Mouse (Mus musculus): ENCODE data around the gene Zfp362. TPM values are rescaled to one million over a fixed set of nuclear protein-coding genes. Genes with fewer than 3 reads are reported as not detected.

The Zfp362 gene
- polyA plus RNA-seq, 1 experiment from 2014 or later = 5.4 TPM

DNA sequence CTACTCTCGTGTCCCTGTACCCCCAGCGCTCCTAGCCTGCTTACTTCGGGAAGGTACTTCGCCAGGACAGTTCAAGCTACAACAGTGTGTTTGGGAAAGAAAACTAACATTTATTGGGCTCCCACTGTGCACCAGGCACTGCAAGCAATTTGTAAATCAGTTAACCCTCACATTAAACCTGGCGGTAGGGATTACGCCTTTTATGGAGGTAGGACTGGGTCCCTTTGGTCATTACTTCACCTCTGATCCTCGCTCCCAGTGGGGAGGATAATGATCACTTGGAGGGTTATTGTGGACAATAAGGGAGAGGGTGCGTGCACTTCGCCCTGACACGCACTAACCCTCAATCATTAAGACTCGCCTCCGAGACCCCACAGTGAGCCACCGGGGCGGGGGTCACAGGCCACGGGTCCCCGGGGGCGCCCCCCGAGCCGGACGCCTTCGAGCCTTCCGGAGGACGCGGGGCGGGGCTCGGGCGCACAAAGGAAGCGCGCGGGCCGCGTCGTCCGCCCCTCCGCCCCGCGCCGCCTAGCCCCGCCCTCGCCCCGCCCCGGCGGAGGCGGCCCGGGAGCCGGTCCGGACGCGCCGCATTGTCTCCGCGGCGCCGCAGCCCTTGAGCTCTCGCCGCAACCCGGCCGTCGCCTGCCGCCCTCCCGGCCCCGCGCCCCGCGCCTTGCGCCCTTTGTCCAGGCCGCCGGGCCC lies 78.7 kb downstream of the Zfp362 start:
- ATAC-seq = peak; percentile 94
- peaks cover 25% of the 10 kb centered on the region for H3K4me1 ChIP-seq (ENCODE audit: insufficient read depth)

DNA sequence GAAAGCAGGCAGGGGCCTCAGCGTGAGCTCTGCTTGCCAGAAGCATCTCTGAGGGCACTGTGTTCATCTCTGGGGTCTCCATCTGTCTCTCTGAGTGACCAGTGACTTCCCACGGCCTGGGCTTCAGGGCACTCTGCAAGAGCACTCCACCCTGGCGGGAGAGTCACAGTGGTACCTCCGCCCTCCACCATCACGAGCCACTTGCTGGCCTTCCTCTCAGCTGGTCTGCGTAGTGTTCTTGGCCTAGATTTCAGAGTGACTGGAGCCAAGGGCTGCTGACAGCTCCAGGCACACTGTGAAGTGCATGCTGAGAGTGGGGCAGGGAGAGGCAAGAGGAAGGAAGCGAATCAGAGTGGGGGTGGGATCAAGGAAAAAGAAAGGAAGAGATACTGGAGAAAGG lies 81.8 kb downstream of the Zfp362 start:
- Histone ChIP-seq H3K9me3 (ENCODE audit: low read length) (no peaks in the 10 kb centered on the region), H3K4me1 (ENCODE audit: insufficient read depth) (peaks cover 22% of the 10 kb centered on the region), H3K27me3 (ENCODE audit: insufficient read depth, low read length) (no peaks in the 10 kb centered on the region), H3K9ac (replicated peaks) (no peak overlapping the region), H3K4me2 (ENCODE audit: low read depth, low read length) (no peak overlapping the region), H3K4me3 (ENCODE audit: low read depth, low read length) (no peak overlapping the region), H3K36me3 (replicated peaks; ENCODE audit: insufficient read depth, low read length) (no peaks in the 10 kb centered on the region), H3K27ac (ENCODE audit: low read depth) (no peak overlapping the region)
- ATAC-seq (no peak), DNase-seq (no peak)
- TF ChIP-seq CTCF (IDR thresholded peaks at IDR 0.05; ENCODE audit: low read depth) (no peak), EP300 (IDR thresholded peaks at IDR 0.05; ENCODE audit: low read depth) (no peak)
- 75% methylated on average over 7 of the region's 7 CpGs for WGBS (ENCODE audit: insufficient replicate concordance)

More for the DNA sequence above, 78.7 kb downstream of the Zfp362 start:
- Histone ChIP-seq H3K4me3 (ENCODE audit: low read depth, low read length) (peak overlapping the region; percentile 75), H3K4me2 (ENCODE audit: low read depth, low read length) (peak overlapping the region; percentile 72), H3K27ac (ENCODE audit: low read depth) (peak overlapping the region; percentile 93), H3K36me3 (replicated peaks; ENCODE audit: insufficient read depth, low read length) (no peaks in the 10 kb centered on the region; the same call in 1 of the 2 replicates), H3K27me3 (ENCODE audit: insufficient read depth, low read length) (no peaks in the 10 kb centered on the region), H3K9me3 (ENCODE audit: low read length) (no peaks in the 10 kb centered on the region), H3K9ac (replicated peaks) (peak overlapping the region; percentile 92)
- peak; percentile 87 for DNase-seq
- 5% methylated on average over 36 of the region's 68 CpGs for whole genome bisulfite sequencing (ENCODE audit: insufficient replicate concordance)
- TF ChIP-seq CTCF (IDR thresholded peaks at IDR 0.05; ENCODE audit: low read depth) = no peak
- no peak for TF ChIP-seq EP300 (IDR thresholded peaks at IDR 0.05; ENCODE audit: low read depth)

GRCm38 (mm10) chr4:128723431-128723830 lies 82.4 kb downstream of the Zfp362 start:
- Histone ChIP-seq H3K4me3 (ENCODE audit: low read depth, low read length) (no peak overlapping the region), H3K4me2 (ENCODE audit: low read depth, low read length) (no peak overlapping the region), H3K36me3 (replicated peaks; ENCODE audit: insufficient read depth, low read length) (no peaks in the 10 kb centered on the region), H3K9me3 (ENCODE audit: low read length) (no peaks in the 10 kb centered on the region), H3K27ac (ENCODE audit: low read depth) (no peak overlapping the region), H3K27me3 (ENCODE audit: insufficient read depth, low read length) (no peaks in the 10 kb centered on the region), H3K9ac (replicated peaks) (no peak overlapping the region), H3K4me1 (ENCODE audit: insufficient read depth) (peaks cover 16% of the 10 kb centered on the region)
- 73% methylated on average over 13 of the region's 13 CpGs for WGBS (ENCODE audit: insufficient replicate concordance)
- TF ChIP-seq EP300 (IDR thresholded peaks at IDR 0.05; ENCODE audit: low read depth) (no peak), CTCF (IDR thresholded peaks at IDR 0.05; ENCODE audit: low read depth) (no peak)
- DNase-seq = no peak
- ATAC-seq = no peak

Other genes with a start within 250 kb of the Zfp362 start
- gene Zscan20, start 195.9 kb downstream of the Zfp362 start, polyA plus RNA-seq (2015; fragmentation: Nextera tagmentation; extraction: Ambion mirVana) = 0.46 and 0.58 TPM in 2 replicates
- 1.9 and 2.3 TPM in 2 replicates for gene Tlr12, start 187.4 kb downstream of the Zfp362 start, polyA plus RNA-seq (2015; fragmentation: Nextera tagmentation; extraction: Ambion mirVana)
- 14.6 and 18.7 TPM in 2 replicates for gene Phc2, start 151.3 kb downstream of the Zfp362 start, polyA plus RNA-seq (2015; fragmentation: Nextera tagmentation; extraction: Ambion mirVana)
- not detected in 2 replicates for gene A3galt2, start 50.7 kb downstream of the Zfp362 start, polyA plus RNA-seq (2015; fragmentation: Nextera tagmentation; extraction: Ambion mirVana)
- 0.26 and 0.32 TPM in 2 replicates for gene Trim62, start 77.5 kb upstream of the Zfp362 start, polyA plus RNA-seq (2015; fragmentation: Nextera tagmentation; extraction: Ambion mirVana)
- gene Azin2, start 156.4 kb upstream of the Zfp362 start, polyA plus RNA-seq (2015; fragmentation: Nextera tagmentation; extraction: Ambion mirVana) = 1.6 and 1.8 TPM in 2 replicates
- 276 and 291 TPM in 2 replicates for gene Ak2, start 185.9 kb upstream of the Zfp362 start, polyA plus RNA-seq (2015; fragmentation: Nextera tagmentation; extraction: Ambion mirVana)